Mouse (Mus musculus) cerebellum, adult 9-11 months (tissue): ENCODE results near the gene Mpg.

Experiments used
- DNase-seq: peaks from one replicate; pipeline ENCODE4 v3.0.0; 2022

Mpg gene

GRCm38 (mm10) chr11:32205058-32205873 lies 21.0 kb upstream of the Mpg start, which contains the start of gene Snrnp25:
Gene Snrnp25 (plus strand): TSS chr11:32205415.
- peak; percentile 97 for DNase-seq

- peak; percentile 28 for DNase-seq
Observed at GRCm38 (mm10) chr11:32210623-32211022, 15.7 kb upstream of the Mpg start.

GRCm38 (mm10) chr11:32215372-32216162 lies 10.7 kb upstream of the Mpg start:
- peak; percentile 28 for DNase-seq

GRCm38 (mm10) chr11:32216851-32217250 lies 9.5 kb upstream of the Mpg start:
- DNase-seq = peak; percentile 76

- peak; percentile 42 for DNase-seq
Observed at GRCm38 (mm10) chr11:32218501-32219050, 7.7 kb upstream of the Mpg start.

GRCm38 (mm10) chr11:32219287-32219686 lies 7.0 kb upstream of the Mpg start:
- DNase-seq = no peak

- DNase-seq = no peak
Observed at GRCm38 (mm10) chr11:32220607-32221224, 5.6 kb upstream of the Mpg start.

- peak; percentile 63 for DNase-seq
Observed at GRCm38 (mm10) chr11:32221225-32221950, 4.9 kb upstream of the Mpg start.

- peak; percentile 56 for DNase-seq
Observed at GRCm38 (mm10) chr11:32221951-32222409, 4.3 kb upstream of the Mpg start, which contains the start of gene Rhbdf1. Gene Rhbdf1 (minus strand): TSS chr11:32222300.

- peak; percentile 57 for DNase-seq
Observed at GRCm38 (mm10) chr11:32222570-32223194, 3.6 kb upstream of the Mpg start.

GRCm38 (mm10) chr11:32223297-32223967 lies 2.9 kb upstream of the Mpg start:
- peak; percentile 40 for DNase-seq

- DNase-seq = peak; percentile 67
Observed at GRCm38 (mm10) chr11:32224468-32225139, 1.7 kb upstream of the Mpg start.

- DNase-seq = peak; percentile 66
Observed at GRCm38 (mm10) chr11:32225222-32226104, 842 bp upstream of the Mpg start.

GRCm38 (mm10) chr11:32227041-32227440 lies 736 bp downstream of the Mpg start:
- peak; percentile 78 for DNase-seq

GRCm38 (mm10) chr11:32227555-32227954 lies 1.2 kb downstream of the Mpg start:
- peak; percentile 51 for DNase-seq

GRCm38 (mm10) chr11:32228292-32228845 lies 2.1 kb downstream of the Mpg start:
- no peak for DNase-seq

GRCm38 (mm10) chr11:32230220-32230619 lies 3.9 kb downstream of the Mpg start:
- peak; percentile 69 for DNase-seq

GRCm38 (mm10) chr11:32231125-32231524 lies 4.8 kb downstream of the Mpg start:
- DNase-seq = peak; percentile 12

- peak; percentile 57 for DNase-seq
Observed at GRCm38 (mm10) chr11:32232848-32233247, 6.5 kb downstream of the Mpg start.
